Mouse (Mus musculus) heart, embryonic 16.5 days (tissue): ENCODE results near the gene Fam122a. TPM values are rescaled to one million over a fixed set of nuclear protein-coding genes. Genes with fewer than 3 reads are reported as not detected.

Experiments used
- ATAC-seq: fragments of 200-750 bp; cut with Nextera tagmentation; replicated peaks from 2 replicates; pipeline ENCODE4 v1.8.0; 2017; ENCODE audit warnings: moderate number of reproducible peaks; ENCODE audit not compliant: insufficient read depth, low FRiP score; ENCODE audit errors: extremely low read depth
- H3K27ac ChIP-seq: fragments of 300-500 bp; sonication (generic); 2 replicates; pipeline ENCODE4 v1.5.1; 2014; ENCODE audit warnings: mild to moderate bottlenecking, low read length, control low read depth, moderate library complexity
- H3K27me3 ChIP-seq: fragments of 300-500 bp; sonication (generic); 2 replicates; pipeline ENCODE4 v1.6.1; 2014; ENCODE audit warnings: low read length, mixed read lengths; ENCODE audit not compliant: control insufficient read depth, insufficient read depth
- H3K36me3 ChIP-seq: fragments of 300-500 bp; sonication (generic); 2 replicates; pipeline ENCODE4 v1.6.1; 2014; ENCODE audit not compliant: control insufficient read depth, insufficient read depth
- H3K4me1 ChIP-seq: fragments of 300-500 bp; sonication (generic); 2 replicates; pipeline ENCODE4 v1.6.1; 2014; ENCODE audit warnings: low read length, mixed read lengths; ENCODE audit not compliant: control insufficient read depth, insufficient read depth
- H3K4me2 ChIP-seq: fragments of 300-500 bp; sonication (generic); 2 replicates; pipeline ENCODE4 v1.6.1; 2014; ENCODE audit warnings: low read depth, mild to moderate bottlenecking, control low read depth, low read length
- H3K4me3 ChIP-seq: fragments of 300-500 bp; sonication (generic); 2 replicates; pipeline ENCODE4 v1.5.1; 2014; ENCODE audit warnings: mild to moderate bottlenecking, control low read depth, low read length
- H3K9ac ChIP-seq: fragments of 300-500 bp; sonication (generic); 2 replicates; pipeline ENCODE4 v1.6.1; 2014; ENCODE audit warnings: low read length, control low read depth
- H3K9me3 ChIP-seq: fragments of 300-500 bp; sonication (generic); replicated peaks from 2 replicates; pipeline ENCODE4 v1.6.1; 2016; ENCODE audit warnings: low read length; ENCODE audit not compliant: control insufficient read depth
- WGBS: fragments of 180-500 bp; shearing (Covaris S2); extraction: QIAGEN DNeasy Blood & Tissue Kit; methylation state at CpG from one replicate; pipeline ENCODE4 v1.1.7; 2014; 5-methylcytosine and 5-hydroxymethylcytosine counted together
- polyA plus RNA-seq: library from polyadenylated mRNA; unstranded; fragments of >200 nt; fragmentation: Nextera tagmentation; extraction: Ambion mirVana; gene quantifications from 2 replicates; pipeline ENCODE4 v1.2.1, GENCODE M21; 2015

Fam122a gene
- polyA plus RNA-seq, 1 experiment from 2014 or later = 43.4 TPM

DNA sequence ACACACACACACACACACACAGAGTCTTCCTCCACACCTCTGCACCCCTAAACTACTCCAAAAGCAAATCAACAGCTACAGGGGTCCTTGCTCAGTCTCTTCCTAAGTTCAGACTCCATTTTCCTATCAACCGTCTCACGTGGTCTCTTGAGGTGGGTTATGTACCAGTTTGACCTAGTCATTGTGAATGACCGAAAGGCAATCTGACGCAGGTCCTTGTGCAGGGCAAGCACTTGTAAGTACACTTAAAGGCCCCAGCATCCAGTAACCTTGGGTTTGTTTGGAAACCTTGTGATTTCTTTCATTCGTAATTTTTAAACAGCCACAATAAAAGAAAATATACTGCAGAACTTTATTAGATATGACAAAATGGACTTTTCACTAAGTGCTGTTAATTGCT is 4.6 kb downstream of the Fam122a start:
- Histone ChIP-seq H3K9ac (no peak overlapping the region), H3K4me3 (no peak overlapping the region), H3K4me1 (peaks cover 27% of the 10 kb centered on the region), H3K9me3 (no peaks in the 10 kb centered on the region), H3K4me2 (no peak overlapping the region), H3K27me3 (no peaks in the 10 kb centered on the region), H3K36me3 (0 out of 2 replicates have a peak, but pooled peaks cover 5% of the 10 kb centered on the region), H3K27ac (no peak overlapping the region)
- ATAC-seq = no peak
- 89% methylated on average over 5 of the region's 5 CpGs for WGBS

DNA sequence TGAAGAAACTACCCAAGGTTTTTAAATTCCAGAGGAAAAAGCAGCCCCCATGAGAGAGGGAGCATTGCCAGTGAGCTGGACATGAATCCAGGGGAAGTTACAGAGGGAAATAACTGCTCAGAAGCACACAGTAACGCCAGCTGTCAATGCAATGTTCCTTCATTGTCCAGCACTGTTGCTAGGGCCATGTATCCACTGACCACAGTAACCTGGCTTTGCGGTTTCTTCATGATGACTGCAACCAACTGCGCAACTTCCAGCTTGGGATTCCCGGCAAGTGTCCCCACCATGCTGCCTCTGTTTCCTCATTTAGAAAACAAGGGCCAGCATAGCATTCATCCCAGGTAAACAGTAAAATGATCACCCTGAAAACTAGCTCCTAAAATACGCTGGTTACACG is 5.6 kb downstream of the Fam122a start:
- H3K4me2 ChIP-seq = no peak overlapping the region
- 0 out of 2 replicates have a peak, but pooled peaks cover 5% of the 10 kb centered on the region for H3K36me3 ChIP-seq
- ATAC-seq = no peak
- no peak overlapping the region for H3K27ac ChIP-seq
- H3K4me1 ChIP-seq = peaks cover 27% of the 10 kb centered on the region
- H3K9ac ChIP-seq = no peak overlapping the region
- no peaks in the 10 kb centered on the region for H3K9me3 ChIP-seq
- H3K4me3 ChIP-seq = no peak overlapping the region
- WGBS = 85% methylated on average over 6 of the region's 6 CpGs
- H3K27me3 ChIP-seq = no peaks in the 10 kb centered on the region

- 0 out of 2 replicates have a peak, but pooled peaks cover 5% of the 10 kb centered on the region for H3K36me3 ChIP-seq
- H3K4me1 ChIP-seq = peaks cover 18% of the 10 kb centered on the region
- no peaks in the 10 kb centered on the region for H3K9me3 ChIP-seq
- ATAC-seq = 0 out of 2 replicates have a peak, but pooled peaks have one; percentile 49
- 35% methylated on average over 4 of the region's 4 CpGs for WGBS
- no peak overlapping the region for H3K4me3 ChIP-seq
- H3K27me3 ChIP-seq = no peaks in the 10 kb centered on the region
- no peak overlapping the region for H3K9ac ChIP-seq
- H3K27ac ChIP-seq = peak overlapping the region; percentile 69; the same call in 1 of the 2 replicates
- H3K4me2 ChIP-seq = peak overlapping the region; percentile 41
These were observed 7.9 kb downstream of the Fam122a start for GRCm38 (mm10) chr19:24469216-24469615.

GRCm38 (mm10) chr19:24468616-24469015 is 8.5 kb downstream of the Fam122a start:
- 41% methylated on average over 3 of the region's 3 CpGs for WGBS
- Histone ChIP-seq H3K27me3 (no peaks in the 10 kb centered on the region), H3K9ac (no peak overlapping the region), H3K36me3 (0 out of 2 replicates have a peak, but pooled peaks cover 5% of the 10 kb centered on the region), H3K27ac (peak overlapping the region; percentile 69; the same call in 1 of the 2 replicates), H3K4me2 (peak overlapping the region; percentile 41; the same call in 1 of the 2 replicates), H3K4me1 (peaks cover 18% of the 10 kb centered on the region), H3K4me3 (no peak overlapping the region), H3K9me3 (peaks cover 3% of the 10 kb centered on the region; the same call in 1 of the 2 replicates)
- ATAC-seq = no peak

DNA sequence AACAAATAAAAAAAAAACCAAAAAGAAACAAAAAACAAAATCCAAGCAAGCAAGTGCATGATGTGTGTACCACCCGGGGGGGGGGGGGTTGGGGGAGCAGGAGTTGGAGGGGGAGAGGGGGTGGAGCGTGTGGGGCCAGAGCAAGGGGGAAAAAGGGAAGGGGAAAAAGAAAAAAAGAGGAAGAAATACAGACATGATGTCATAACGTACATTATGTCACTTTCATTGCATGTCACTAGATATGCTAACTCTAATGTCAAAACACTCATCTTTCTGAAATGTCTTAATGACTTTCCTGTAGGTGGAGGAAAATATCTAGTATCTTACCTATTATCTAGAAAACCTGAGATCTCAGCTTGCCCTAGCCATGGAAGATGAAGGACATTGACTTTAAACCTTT is 14.1 kb downstream of the Fam122a start:
- Histone ChIP-seq H3K4me1 (peaks cover 4% of the 10 kb centered on the region; the same call in 1 of the 2 replicates), H3K4me2 (no peak overlapping the region), H3K27ac (no peak overlapping the region), H3K36me3 (no peaks in the 10 kb centered on the region), H3K9ac (no peak overlapping the region), H3K4me3 (no peak overlapping the region), H3K27me3 (no peaks in the 10 kb centered on the region), H3K9me3 (peaks cover 3% of the 10 kb centered on the region; the same call in 1 of the 2 replicates)
- 86% methylated on average over 3 of the region's 3 CpGs for WGBS
- ATAC-seq = no peak

DNA sequence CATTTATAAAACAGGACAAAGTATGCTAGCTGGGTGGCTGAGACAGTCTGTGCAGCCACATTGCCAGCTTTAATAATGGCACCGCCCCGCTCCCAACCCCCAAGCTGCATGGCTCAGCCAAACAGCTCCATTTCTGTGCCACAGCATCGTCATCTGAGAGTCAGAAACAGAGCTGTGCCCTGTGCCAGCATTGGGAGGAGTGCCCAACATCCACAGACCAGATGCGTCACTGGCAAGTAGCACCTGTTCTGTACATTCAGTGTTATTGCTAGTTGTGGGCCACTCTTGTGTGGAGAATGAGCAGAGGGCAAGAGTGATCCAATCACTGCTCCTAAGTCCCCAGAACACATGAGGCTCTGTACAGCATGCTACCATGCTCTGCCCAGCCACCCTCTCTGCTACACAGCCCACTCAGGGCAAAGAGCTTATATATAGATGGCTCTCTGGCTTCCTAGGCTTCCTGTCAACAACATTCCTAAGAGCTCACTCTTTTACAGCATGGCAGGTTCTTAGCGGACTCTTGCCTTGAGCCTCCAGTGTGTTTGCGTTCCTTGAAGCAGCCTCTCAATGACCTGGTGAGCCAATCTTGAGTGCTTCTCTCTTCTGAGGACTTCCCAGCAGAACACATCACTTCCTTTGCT is 20.4 kb downstream of the Fam122a start:
- H3K9ac ChIP-seq = no peak overlapping the region
- no peak overlapping the region; the same call in 1 of the 2 replicates for H3K4me2 ChIP-seq
- peak; percentile 42; the same call in 1 of the 2 replicates for ATAC-seq
- H3K27ac ChIP-seq = peak overlapping the region; percentile 17
- H3K4me1 ChIP-seq = peaks cover 27% of the 10 kb centered on the region
- H3K9me3 ChIP-seq = no peaks in the 10 kb centered on the region
- no peaks in the 10 kb centered on the region for H3K27me3 ChIP-seq
- no peaks in the 10 kb centered on the region for H3K36me3 ChIP-seq
- 69% methylated on average over 6 of the region's 6 CpGs for WGBS
- no peak overlapping the region for H3K4me3 ChIP-seq

- Histone ChIP-seq H3K9ac (no peak overlapping the region), H3K36me3 (no peaks in the 10 kb centered on the region), H3K9me3 (no peaks in the 10 kb centered on the region), H3K4me1 (peaks cover 28% of the 10 kb centered on the region), H3K27ac (peak overlapping the region; percentile 25; the same call in 1 of the 2 replicates), H3K4me2 (no peak overlapping the region), H3K4me3 (no peak overlapping the region), H3K27me3 (no peaks in the 10 kb centered on the region)
- WGBS = 70% methylated on average over 6 of the region's 6 CpGs
- no peak for ATAC-seq
These were observed 21.8 kb downstream of the Fam122a start for GRCm38 (mm10) chr19:24455249-24455960.

DNA sequence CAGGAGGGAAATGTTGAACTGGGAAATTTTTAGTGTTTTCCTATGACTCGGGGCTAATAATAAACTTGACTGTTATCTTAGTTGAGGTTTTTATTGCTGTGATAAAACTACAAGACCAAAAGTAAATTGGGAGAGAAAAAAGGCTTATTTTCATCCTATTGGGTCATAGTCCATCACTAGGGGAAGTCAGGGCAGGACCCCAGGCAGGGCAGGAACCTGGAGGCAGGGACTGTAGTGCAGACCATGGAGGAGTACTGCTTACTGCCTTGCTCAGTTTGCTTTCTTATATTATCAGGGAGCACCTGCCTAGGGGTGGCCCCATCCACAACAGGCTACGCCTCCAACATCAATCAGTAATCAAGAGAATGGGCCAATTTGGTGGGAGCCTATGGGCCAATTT is 22.7 kb downstream of the Fam122a start:
- WGBS = 89% methylated on average over 2 of the region's 2 CpGs
- Histone ChIP-seq H3K4me1 (peaks cover 28% of the 10 kb centered on the region), H3K36me3 (no peaks in the 10 kb centered on the region), H3K4me2 (no peak overlapping the region), H3K27me3 (no peaks in the 10 kb centered on the region), H3K9me3 (no peaks in the 10 kb centered on the region), H3K4me3 (no peak overlapping the region), H3K27ac (no peak overlapping the region), H3K9ac (no peak overlapping the region)
- no peak for ATAC-seq

DNA sequence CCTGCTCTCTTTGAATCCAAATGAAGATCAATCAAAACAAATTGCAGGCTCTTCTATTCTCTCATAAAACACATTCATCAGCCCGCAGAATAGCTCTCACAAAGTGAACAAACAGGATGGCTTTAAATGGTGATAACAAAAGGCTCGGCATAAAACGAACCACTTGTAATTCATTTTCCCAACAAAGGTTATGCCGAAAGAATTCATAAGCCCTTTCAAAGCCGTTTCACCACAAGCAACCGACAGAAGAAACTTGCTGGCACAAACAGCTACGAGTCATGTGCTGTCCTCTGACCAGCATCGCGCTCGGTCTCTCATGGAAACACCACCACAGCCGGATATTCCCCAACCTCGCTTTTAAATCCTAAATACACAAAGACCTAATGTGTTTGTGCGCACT is 23.8 kb downstream of the Fam122a start:
- H3K36me3 ChIP-seq = no peaks in the 10 kb centered on the region
- H3K4me2 ChIP-seq = no peak overlapping the region
- no peak overlapping the region for H3K9ac ChIP-seq
- WGBS = 62% methylated on average over 13 of the region's 13 CpGs
- no peak overlapping the region for H3K4me3 ChIP-seq
- H3K9me3 ChIP-seq = no peaks in the 10 kb centered on the region
- no peak for ATAC-seq
- H3K27ac ChIP-seq = peak overlapping the region; percentile 44; the same call in 1 of the 2 replicates
- peaks cover 28% of the 10 kb centered on the region for H3K4me1 ChIP-seq
- H3K27me3 ChIP-seq = no peaks in the 10 kb centered on the region
